Mouse (Mus musculus) MEL (cell line): ENCODE results near the gene Ube2z. TPM values are rescaled to one million over a fixed set of nuclear protein-coding genes. Genes with fewer than 3 reads are reported as not detected.

Source experiments
- DNase-seq: peaks from one replicate; pipeline ENCODE4 v3.0.0; 2011; ENCODE audit warnings: low read depth, low spot score
- H3K27ac ChIP-seq: 2 replicates; pipeline ENCODE4 v1.5.1; 2012; ENCODE audit warnings: low read depth, mild to moderate bottlenecking, control low read depth, low read length, moderate library complexity; ENCODE audit not compliant: control insufficient read depth
- H3K27me3 ChIP-seq, 2 experiments: fragments of 150-350 bp in 1 of 2; sonication (generic) in 1 of 2; 2 replicates each; pipeline ENCODE4 v1.6.1; 2012; ENCODE audit warnings: low read length in 2 of 2, mild to moderate bottlenecking in 2 of 2, improper control_type of control experiment in 1 of 2, moderate library complexity in 1 of 2; ENCODE audit not compliant: insufficient read depth in 2 of 2, control insufficient read depth in 1 of 2
- H3K36me3 ChIP-seq, 2 experiments: 2 replicates each; pipeline ENCODE4 v1.6.1; 2012 to 2014; ENCODE audit warnings: low read length in 2 of 2, improper control_type of control experiment in 1 of 2, inconsistent platforms in 1 of 2, mild to moderate bottlenecking in 1 of 2; ENCODE audit not compliant: insufficient read depth in 2 of 2, control insufficient read depth in 1 of 2
- H3K4me1 ChIP-seq, 2 experiments: fragments of 150-350 bp in 1 of 2; sonication (generic) in 1 of 2; 2 replicates each; pipeline ENCODE4 v1.6.1; 2012; ENCODE audit warnings: low read length in 2 of 2, improper control_type of control experiment in 1 of 2, mild to moderate bottlenecking in 1 of 2; ENCODE audit not compliant: insufficient read depth in 2 of 2, control insufficient read depth in 1 of 2
- H3K4me3 ChIP-seq, 2 experiments: fragments of 150-350 bp in 1 of 2; sonication (generic) in 1 of 2; 2 replicates each; pipeline ENCODE4 v1.5.1; 2012; ENCODE audit warnings: low read depth in 2 of 2, low read length in 2 of 2, mild to moderate bottlenecking in 2 of 2, moderate library complexity in 2 of 2, control low read depth in 1 of 2, improper control_type of control experiment in 1 of 2; ENCODE audit not compliant: control insufficient read depth in 1 of 2, insufficient read depth in 1 of 2
- H3K79me2 ChIP-seq: 2 replicates; pipeline ENCODE4 v1.6.1; 2012; ENCODE audit warnings: mild to moderate bottlenecking, low read length, moderate library complexity; ENCODE audit not compliant: control insufficient read depth, poor library complexity, insufficient read depth
- H3K9ac ChIP-seq: 2 replicates; pipeline ENCODE4 v1.6.1; 2012; ENCODE audit warnings: low read depth, mild to moderate bottlenecking, control low read depth, low read length, moderate library complexity; ENCODE audit not compliant: control insufficient read depth, poor library complexity, severe bottlenecking
- H3K9me3 ChIP-seq: fragments of 150-350 bp; sonication (generic); replicated peaks from 2 replicates; pipeline ENCODE4 v1.6.1; 2012; ENCODE audit warnings: mild to moderate bottlenecking, low read length, improper control_type of control experiment, moderate library complexity; ENCODE audit not compliant: insufficient read depth
- BHLHE40 ChIP-seq: IDR thresholded peaks from 2 replicates; pipeline ENCODE4 v1.6.1; 2012; ENCODE audit warnings: low read depth, mild to moderate bottlenecking, inconsistent platforms, low read length, improper control_type of control experiment, borderline replicate concordance
- CHD2 ChIP-seq: IDR thresholded peaks from 2 replicates; pipeline ENCODE4 v1.6.1; 2011; ENCODE audit warnings: low read length, improper control_type of control experiment
- ELF1 ChIP-seq: IDR thresholded peaks from 2 replicates; pipeline ENCODE4 v1.6.1; 2014; ENCODE audit warnings: low read depth, mild to moderate bottlenecking, inconsistent platforms, low read length, improper control_type of control experiment, moderate library complexity
- ETS1 ChIP-seq: IDR thresholded peaks from 2 replicates; pipeline ENCODE4 v1.6.1; 2012; ENCODE audit warnings: low read depth, mild to moderate bottlenecking, inconsistent platforms, low read length, improper control_type of control experiment, moderate library complexity
- GATA1 ChIP-seq: IDR thresholded peaks from 2 replicates; pipeline ENCODE4 v1.6.1; 2011; ENCODE audit warnings: low read depth, low read length, improper control_type of control experiment
- HCFC1 ChIP-seq: IDR thresholded peaks from 2 replicates; pipeline ENCODE4 v1.6.1; 2012; ENCODE audit warnings: low read depth, mild to moderate bottlenecking, inconsistent platforms, low read length, improper control_type of control experiment, moderate library complexity
- MXI1 ChIP-seq: IDR thresholded peaks from 2 replicates; pipeline ENCODE4 v1.6.1; 2011; ENCODE audit warnings: mild to moderate bottlenecking, low read depth, low read length, improper control_type of control experiment
- MYB ChIP-seq: IDR thresholded peaks from 2 replicates; pipeline ENCODE4 v1.6.1; 2011; ENCODE audit warnings: mild to moderate bottlenecking, low read depth, low read length, improper control_type of control experiment
- NRF1 ChIP-seq: IDR thresholded peaks from 2 replicates; pipeline ENCODE4 v1.6.1; 2014; ENCODE audit warnings: low read depth, mild to moderate bottlenecking, inconsistent platforms, low read length, improper control_type of control experiment, moderate library complexity; ENCODE audit not compliant: poor library complexity, insufficient read depth, severe bottlenecking
- POLR2AphosphoS5 ChIP-seq: IDR thresholded peaks from 2 replicates; pipeline ENCODE4 v1.6.1; 2012; ENCODE audit warnings: low read depth, borderline replicate concordance, mild to moderate bottlenecking, inconsistent platforms, low read length, moderate library complexity, mixed read lengths
- RAD21 ChIP-seq: IDR thresholded peaks from 2 replicates; pipeline ENCODE4 v1.6.1; 2011; ENCODE audit warnings: mild to moderate bottlenecking, low read depth, low read length, improper control_type of control experiment
- SIN3A ChIP-seq: IDR thresholded peaks from 2 replicates; pipeline ENCODE4 v1.6.1; 2012; ENCODE audit warnings: low read length, improper control_type of control experiment, inconsistent platforms
- SMC3 ChIP-seq: IDR thresholded peaks from 2 replicates; pipeline ENCODE4 v1.6.1; 2011; ENCODE audit warnings: low read depth, low read length, improper control_type of control experiment
- TBP ChIP-seq: IDR thresholded peaks from 2 replicates; pipeline ENCODE4 v1.8.0; 2011; ENCODE audit warnings: low read depth, low read length, improper control_type of control experiment
- TCF12 ChIP-seq: IDR thresholded peaks from 2 replicates; pipeline ENCODE4 v1.6.1; 2014; ENCODE audit warnings: low read depth, mild to moderate bottlenecking, inconsistent platforms, low read length, improper control_type of control experiment, moderate library complexity
- UBTF ChIP-seq: IDR thresholded peaks from 2 replicates; pipeline ENCODE4 v1.6.1; 2012; ENCODE audit warnings: low read depth, mild to moderate bottlenecking, inconsistent platforms, low read length, improper control_type of control experiment, moderate library complexity, borderline replicate concordance; ENCODE audit not compliant: insufficient read depth
- USF1 ChIP-seq: IDR thresholded peaks from 2 replicates; pipeline ENCODE4 v1.6.1; 2014; ENCODE audit warnings: low read depth, mild to moderate bottlenecking, inconsistent platforms, low read length, improper control_type of control experiment, moderate library complexity
- USF2 ChIP-seq, 2 experiments: IDR thresholded peaks; 2 replicates each; pipeline ENCODE4 v1.6.1; 2011 to 2012; ENCODE audit warnings: improper control_type of control experiment in 2 of 2, low read length in 2 of 2, borderline replicate concordance in 1 of 2, inconsistent platforms in 1 of 2, low read depth in 1 of 2, mild to moderate bottlenecking in 1 of 2; ENCODE audit not compliant: insufficient read depth in 1 of 2
- ZMIZ1 ChIP-seq: IDR thresholded peaks from 2 replicates; pipeline ENCODE4 v1.6.1; 2012; ENCODE audit warnings: low read depth, mild to moderate bottlenecking, inconsistent platforms, low read length, improper control_type of control experiment, moderate library complexity
- polyA plus RNA-seq, 2 experiments: library from polyadenylated mRNA; stranded (reverse) in 1 of 2; unstranded in 1 of 2; fragments of >175 nt in 1 of 2; fragments of >200 nt in 1 of 2; gene quantifications; 2 replicates each; pipeline versions ENCODE4 v1.2.1 to v1.2.4; 2012; ENCODE audit warnings: low replicate concordance in 2 of 2, low read depth in 1 of 2; ENCODE audit not compliant: insufficient read length in 2 of 2, insufficient read depth in 1 of 2, missing spikeins in 1 of 2
- total RNA-seq: library from RNA; depleted of rRNA; stranded (reverse); fragments of 300-350 nt; gene quantifications from 2 replicates; pipeline ENCODE4 v1.2.3, GENCODE M21; 2012

Gene Ube2z
- total and polyA plus RNA-seq, 3 experiments = 56.8 to 58.5 TPM; not detected in 1

GRCm38 (mm10) chr11:96008827-96009226 lies 56.4 kb downstream of the Ube2z start:
- Histone ChIP-seq H3K79me2 (no peaks in the 10 kb centered on the region), H3K9me3 (no peaks in the 10 kb centered on the region), H3K27me3 (peaks cover 11 to 26% of the 10 kb centered on the region in 2 experiments), H3K4me3 (no peak overlapping the region), H3K36me3 (no peaks in the 10 kb centered on the region), H3K27ac (no peak overlapping the region), H3K4me1 (no peaks in the 10 kb centered on the region), H3K9ac (no peak overlapping the region)
- no peak for DNase-seq
- no peak for TF ChIP-seq GATA1
- no peak for TF ChIP-seq BHLHE40
- no peak for TF ChIP-seq POLR2AphosphoS5
- TF ChIP-seq TCF12 = no peak
- TF ChIP-seq MYB = no peak
- no peak for TF ChIP-seq USF1
- no peak for TF ChIP-seq RAD21
- no peak for TF ChIP-seq HCFC1
- TF ChIP-seq UBTF = no peak
- no peak for TF ChIP-seq MXI1

GRCm38 (mm10) chr11:96007516-96008235 lies 57.5 kb downstream of the Ube2z start:
- no peak for DNase-seq
- Histone ChIP-seq H3K79me2 (no peaks in the 10 kb centered on the region), H3K9me3 (no peaks in the 10 kb centered on the region), H3K27ac (no peak overlapping the region), H3K4me3 (no peak overlapping the region), H3K27me3 (peaks cover 7 to 23% of the 10 kb centered on the region in 2 experiments), H3K9ac (no peak overlapping the region), H3K4me1 (no peaks in the 10 kb centered on the region), H3K36me3 (no peaks in the 10 kb centered on the region)
- no peak for TF ChIP-seq MXI1
- no peak for TF ChIP-seq ETS1
- TF ChIP-seq TBP = no peak

DNA sequence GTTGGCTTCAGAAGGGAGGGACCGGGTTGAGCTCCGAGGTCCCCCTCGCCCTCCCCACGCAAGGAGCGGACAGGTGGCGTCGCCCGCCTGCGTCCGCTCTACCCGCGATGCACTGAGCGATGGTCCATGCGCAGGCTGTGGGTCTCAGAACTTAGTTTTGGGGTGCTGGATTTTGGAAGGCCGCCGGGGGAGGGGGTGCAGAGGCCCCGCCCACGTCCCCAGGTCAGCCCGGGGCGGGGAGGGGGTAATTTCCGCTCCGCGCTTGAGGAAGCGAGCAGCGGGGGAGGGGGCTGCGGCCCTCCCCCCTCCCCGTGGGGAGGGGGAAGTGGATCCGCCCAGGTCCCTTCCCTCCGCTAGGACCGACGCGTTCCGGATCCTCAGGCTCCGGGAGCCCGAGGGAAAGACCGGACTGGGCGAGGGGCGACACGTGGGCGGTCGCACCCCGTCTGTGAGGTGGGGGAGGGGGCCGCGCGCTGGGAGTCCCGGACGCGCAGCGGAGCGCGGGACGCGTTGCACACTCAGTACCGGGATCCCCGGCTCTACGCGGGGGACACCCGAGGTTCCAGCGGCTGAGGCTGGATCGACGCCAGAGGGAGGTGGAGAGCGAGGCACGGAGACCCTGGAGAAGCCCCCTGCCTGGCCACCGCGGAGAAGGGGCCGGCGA lies 58.2 kb downstream of the Ube2z start:
- Histone ChIP-seq H3K4me3 (no peak overlapping the region), H3K79me2 (no peaks in the 10 kb centered on the region), H3K9ac (no peak overlapping the region), H3K27ac (no peak overlapping the region), H3K27me3 (peaks cover 5 to 24% of the 10 kb centered on the region in 2 experiments), H3K4me1 (no peaks in the 10 kb centered on the region), H3K9me3 (no peaks in the 10 kb centered on the region), H3K36me3 (no peaks in the 10 kb centered on the region)
- no peak for DNase-seq
- TF ChIP-seq SIN3A (no peak), USF2 (IDR thresholded peaks at IDR 0.05; ENCODE audit: borderline replicate concordance in 1 of 2, insufficient read depth in 1 of 2, low read depth in 1 of 2, low read length in 2 of 2) (no peak), ELF1 (no peak), NRF1 (no peak), BHLHE40 (no peak), UBTF (no peak), ZMIZ1 (no peak), CHD2 (no peak), SMC3 (no peak)
